Mouse (Mus musculus) cerebellum, postnatal 10 days (tissue): Measurements from ENCODE around the gene Cep112.

Source experiments
- DNase-seq, 2 experiments: peaks; one replicate each; pipeline ENCODE4 v3.0.0; 2021; ENCODE audit warnings: mixed read lengths in 2 of 2

Gene Cep112

DNA sequence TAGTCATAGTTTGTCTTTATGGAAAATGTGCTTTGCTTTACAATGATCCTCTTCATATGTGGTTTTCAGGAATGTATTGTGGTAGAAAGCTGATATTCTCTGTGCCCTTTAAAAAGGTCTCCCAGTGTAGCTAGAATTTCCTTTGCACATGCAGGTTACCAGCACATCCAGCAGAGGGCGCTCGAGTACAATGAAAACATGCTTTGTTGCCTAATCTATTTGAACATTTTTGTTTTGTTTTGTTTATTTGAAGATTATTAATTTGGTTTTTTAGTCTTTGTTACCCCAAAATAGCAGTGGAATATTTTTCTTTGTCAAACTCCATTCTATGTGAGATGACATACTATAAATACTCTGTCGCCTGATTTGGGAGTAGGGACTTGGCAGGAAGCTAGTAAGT lies 24.8 kb downstream of the Cep112 start:
- peak; percentile 86 to 90 for DNase-seq

- DNase-seq = no peak
Measured at GRCm38 (mm10) chr11:108459599-108459998, 34.6 kb downstream of the Cep112 start.

DNA sequence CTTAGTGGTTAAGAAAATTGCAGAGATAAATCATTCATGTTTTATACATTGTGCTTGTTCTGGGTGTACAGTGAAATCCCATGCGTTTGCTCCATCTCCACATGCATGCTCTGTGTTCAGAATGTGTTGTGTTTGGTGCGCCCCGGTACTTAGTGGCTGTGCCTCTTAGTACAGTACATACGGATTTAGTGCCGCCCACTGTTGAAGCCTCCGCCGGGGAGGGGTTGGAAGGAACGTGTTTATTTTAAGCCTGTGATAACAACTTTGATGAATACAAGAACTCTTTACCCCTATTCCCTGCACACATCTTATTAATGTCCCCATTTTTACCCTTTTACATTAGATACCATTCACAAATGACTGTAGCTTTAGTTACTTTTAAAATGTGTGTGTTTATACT lies 39.1 kb downstream of the Cep112 start:
- no peak for DNase-seq

- DNase-seq = no peak
Measured at GRCm38 (mm10) chr11:108464715-108465301, 39.8 kb downstream of the Cep112 start.

DNA sequence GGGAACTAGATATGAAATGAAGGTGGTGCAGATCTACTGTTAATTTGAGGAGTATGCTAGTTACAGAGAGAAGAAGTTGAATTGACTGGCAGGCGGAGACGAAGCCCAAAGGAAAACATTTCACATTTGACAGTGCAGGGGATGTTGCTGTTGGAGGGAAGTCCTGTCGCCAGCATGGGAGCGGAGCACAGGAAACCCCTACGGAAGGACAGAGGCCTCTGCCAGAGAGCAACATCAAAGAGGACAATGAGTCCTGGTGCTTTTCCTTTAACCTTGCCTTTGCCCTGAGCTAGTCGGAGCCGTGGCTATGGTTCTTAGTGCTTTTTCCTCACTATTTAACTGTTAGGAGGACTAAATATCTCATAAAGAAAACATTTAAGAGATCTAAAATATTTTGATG lies 50.7 kb downstream of the Cep112 start:
- no peak for DNase-seq

GRCm38 (mm10) chr11:108476226-108476625 lies 51.2 kb downstream of the Cep112 start:
- DNase-seq = peak in 1 of 2 experiments; percentile 12

DNA sequence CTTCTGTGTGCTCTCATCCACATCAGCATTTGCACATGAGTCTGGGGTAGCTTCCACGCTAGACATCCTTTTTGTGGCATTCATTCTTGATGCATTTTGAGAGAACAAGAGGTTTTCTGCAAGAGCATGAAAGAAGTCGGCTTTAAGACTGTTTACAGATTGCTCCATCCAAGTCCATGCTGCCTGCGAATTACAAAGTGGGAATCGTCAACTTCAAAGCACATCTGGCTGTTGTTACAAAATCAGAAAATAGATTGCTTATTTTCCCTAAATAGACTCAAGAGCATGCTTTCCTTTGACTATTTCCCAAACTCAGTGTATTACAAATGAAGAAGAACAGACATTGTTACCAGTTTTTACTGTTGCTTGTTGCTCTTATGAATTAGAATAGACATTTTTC lies 59.0 kb downstream of the Cep112 start:
- no peak for DNase-seq

- no peak for DNase-seq
Measured at GRCm38 (mm10) chr11:108488256-108488655, 63.3 kb downstream of the Cep112 start.

GRCm38 (mm10) chr11:108489863-108490262 lies 64.9 kb downstream of the Cep112 start:
- no peak for DNase-seq

DNA sequence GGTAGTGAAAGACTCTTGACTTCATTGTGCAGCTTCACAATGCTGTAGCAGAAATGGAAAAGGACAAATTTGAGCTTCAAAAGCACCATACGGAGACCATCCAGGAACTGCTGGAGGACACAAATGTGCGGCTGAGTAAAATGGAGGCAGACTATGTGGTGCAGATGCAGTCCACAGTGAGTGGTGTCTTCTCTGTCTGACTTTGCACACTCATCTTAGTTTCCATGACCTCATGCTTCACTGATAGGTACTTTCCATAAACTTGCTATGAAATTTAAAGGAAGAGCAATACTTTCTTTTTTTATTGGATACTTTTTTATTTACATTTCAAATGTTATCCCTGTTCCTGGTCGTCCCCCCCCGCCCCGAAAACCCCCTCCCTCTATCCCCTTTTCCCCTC lies 83.2 kb downstream of the Cep112 start:
- no peak for DNase-seq

- DNase-seq = no peak
Measured at GRCm38 (mm10) chr11:108527725-108528363, 102.9 kb downstream of the Cep112 start.

- DNase-seq = no peak
Measured at GRCm38 (mm10) chr11:108532901-108533300, 107.9 kb downstream of the Cep112 start.

DNA sequence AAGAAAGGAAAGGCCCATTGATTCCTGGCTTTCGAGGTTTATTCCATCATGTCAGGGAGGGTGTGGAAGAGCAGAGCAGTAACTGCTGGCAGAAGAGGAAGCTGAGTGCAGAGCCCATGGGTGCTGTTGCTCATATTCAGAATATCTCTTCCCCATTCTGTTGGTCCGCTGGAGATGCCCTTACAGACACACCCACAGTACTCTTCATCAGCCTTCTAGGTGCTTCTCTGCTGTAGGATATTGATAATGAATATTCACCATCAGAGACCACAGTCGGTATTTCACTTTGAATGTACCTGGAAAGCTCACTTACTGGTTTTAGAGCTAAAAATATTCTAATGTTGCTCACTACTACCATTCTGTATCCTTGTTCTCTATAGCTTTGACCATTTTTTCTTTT lies 109.0 kb downstream of the Cep112 start:
- no peak for DNase-seq

DNA sequence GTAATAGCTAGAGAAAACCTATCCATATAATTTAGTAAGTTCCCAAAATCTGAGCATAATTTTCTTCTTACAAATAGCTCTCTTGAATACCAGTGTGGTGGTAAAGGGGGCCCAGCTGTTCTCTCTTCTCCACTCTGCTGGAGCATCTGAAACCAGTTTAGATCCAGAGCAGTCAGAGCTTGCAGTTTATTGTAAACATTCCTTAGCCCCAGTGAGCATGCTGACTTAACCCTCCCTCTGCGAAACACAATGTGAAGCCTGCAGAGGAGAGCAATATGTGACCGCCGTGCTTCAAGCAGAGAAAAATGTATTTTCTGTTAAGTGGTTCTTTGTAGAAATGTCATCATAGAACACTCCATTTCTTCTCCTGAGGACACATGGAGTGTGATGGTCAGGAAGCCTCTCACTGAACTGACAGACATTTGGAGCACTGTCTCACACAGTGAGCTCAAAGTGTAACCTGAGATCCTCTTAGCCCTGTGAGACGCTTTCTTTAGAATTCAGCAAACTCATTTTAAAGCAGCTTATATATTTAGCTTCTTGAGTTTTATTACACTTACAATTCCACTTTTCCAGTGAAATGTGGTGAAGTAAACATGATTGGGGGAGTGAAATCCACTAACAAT lies 128.1 kb downstream of the Cep112 start:
- no peak for DNase-seq

DNA sequence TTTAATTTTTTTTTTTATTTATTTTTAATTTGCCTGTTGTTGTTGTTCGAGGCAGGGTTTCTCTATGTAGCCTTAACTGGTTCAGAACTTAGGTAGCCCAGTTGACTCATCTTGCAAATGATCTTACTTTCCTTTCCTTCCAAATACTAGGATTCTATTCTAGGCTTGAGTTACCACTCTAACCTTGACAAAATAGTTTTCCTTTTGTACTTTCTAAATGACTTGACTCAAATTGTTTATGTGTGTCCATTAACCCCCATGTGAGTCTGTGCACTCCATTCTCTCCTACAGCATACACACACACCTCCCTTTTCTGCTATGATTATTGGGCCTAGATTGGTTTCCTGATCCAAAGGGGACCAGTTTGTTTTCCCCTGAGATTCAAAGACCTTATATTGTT lies 128.9 kb downstream of the Cep112 start:
- no peak for DNase-seq

- DNase-seq = peak; percentile 59 to 74
Measured at GRCm38 (mm10) chr11:108558544-108558943, 133.6 kb downstream of the Cep112 start.

GRCm38 (mm10) chr11:108559506-108559905 lies 134.5 kb downstream of the Cep112 start:
- no peak for DNase-seq

GRCm38 (mm10) chr11:108562076-108562475 lies 137.1 kb downstream of the Cep112 start:
- no peak for DNase-seq

DNA sequence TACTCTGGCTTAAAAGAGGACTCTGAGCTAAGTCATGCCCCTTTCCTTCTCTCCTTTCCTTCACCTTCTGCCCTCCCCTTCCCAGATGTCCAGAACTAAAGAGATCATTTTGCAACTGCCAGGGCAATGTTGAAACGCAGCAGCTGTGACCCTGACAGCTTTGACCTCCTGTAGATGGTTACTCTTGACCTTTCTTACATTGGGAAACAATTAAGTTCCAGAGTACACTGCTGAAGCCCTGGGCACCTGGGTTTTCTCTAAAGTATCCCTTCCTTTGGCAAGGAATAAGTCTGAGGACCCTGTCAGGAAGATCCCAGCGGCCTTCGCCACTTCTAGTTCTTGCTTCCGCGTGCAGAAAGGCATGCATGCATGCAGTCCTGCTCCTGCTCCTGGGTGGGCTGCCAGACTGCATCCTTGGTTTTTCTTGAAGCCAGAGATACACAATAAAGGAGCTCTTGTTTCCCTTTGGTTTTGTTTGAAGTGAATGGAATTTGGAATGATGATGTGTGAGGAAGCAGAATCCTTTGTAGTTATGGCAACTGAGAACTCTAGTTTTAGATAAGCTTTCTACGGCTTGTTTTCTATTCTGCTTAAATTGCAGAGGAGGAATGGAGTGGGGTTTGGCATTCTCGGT lies 161.7 kb downstream of the Cep112 start:
- no peak for DNase-seq

GRCm38 (mm10) chr11:108593207-108593958 lies 168.4 kb downstream of the Cep112 start:
- no peak for DNase-seq

- no peak for DNase-seq
Measured at GRCm38 (mm10) chr11:108593959-108594579, 169.1 kb downstream of the Cep112 start.

- peak; percentile 64 to 81 for DNase-seq
Measured at GRCm38 (mm10) chr11:108605301-108605700, 180.3 kb downstream of the Cep112 start.

- DNase-seq = peak in 1 of 2 experiments; percentile 21
Measured at GRCm38 (mm10) chr11:108606036-108606435, 181.0 kb downstream of the Cep112 start.
